Mouse (Mus musculus) stomach, embryonic 14.5 days (tissue): Measurements from ENCODE around the gene Scgb2b26. TPM values are rescaled to one million over a fixed set of nuclear protein-coding genes. Genes with fewer than 3 reads are reported as not detected.
"Not testable (repeated sequence)": the region's sequence is repeated elsewhere in the genome, so short reads cannot be mapped to it uniquely, and the experiment has no call there.

Experiments used
- ATAC-seq: fragments of 200-750 bp; cut with Nextera tagmentation; 2 replicates; pipeline ENCODE4 v1.8.0; 2017; ENCODE audit warnings: low read depth, moderate TSS enrichment; ENCODE audit not compliant: insufficient number of reproducible peaks, insufficient read depth, low FRiP score
- H3K27ac ChIP-seq: fragments of 300-500 bp; sonication (generic); 2 replicates; pipeline ENCODE4 v1.5.1; 2014; ENCODE audit warnings: mild to moderate bottlenecking, low read length, moderate library complexity, mixed read lengths
- H3K27me3 ChIP-seq: fragments of 300-500 bp; sonication (generic); 2 replicates; pipeline ENCODE4 v1.6.1; 2014; ENCODE audit warnings: low read length, control low read depth, mixed read lengths; ENCODE audit not compliant: control insufficient read depth, insufficient read depth
- H3K36me3 ChIP-seq: fragments of 300-500 bp; sonication (generic); 2 replicates; pipeline ENCODE4 v1.6.1; 2014; ENCODE audit warnings: mild to moderate bottlenecking, control low read depth, low read length, moderate library complexity, mixed read lengths; ENCODE audit not compliant: control insufficient read depth, insufficient read depth
- H3K4me1 ChIP-seq: fragments of 300-500 bp; sonication (generic); 2 replicates; pipeline ENCODE4 v1.6.1; 2014; ENCODE audit warnings: low read length, control low read depth, mixed read lengths; ENCODE audit not compliant: control insufficient read depth, insufficient read depth
- H3K4me2 ChIP-seq: fragments of 300-500 bp; sonication (generic); replicated peaks from 2 replicates; pipeline ENCODE4 v1.6.1; 2014; ENCODE audit warnings: low read depth, low read length, control low read depth
- H3K4me3 ChIP-seq: fragments of 300-500 bp; sonication (generic); 2 replicates; pipeline ENCODE4 v1.5.1; 2014; ENCODE audit warnings: low read depth, low read length, control low read depth
- H3K9ac ChIP-seq: fragments of 300-500 bp; sonication (generic); replicated peaks from 2 replicates; pipeline ENCODE4 v1.6.1; 2014; ENCODE audit warnings: low read depth, mild to moderate bottlenecking, control low read depth, low read length, moderate library complexity, mixed read lengths
- H3K9me3 ChIP-seq: fragments of 300-500 bp; sonication (generic); 2 replicates; pipeline ENCODE4 v1.6.1; 2016; ENCODE audit warnings: low read depth, low read length, control low read depth; ENCODE audit not compliant: control insufficient read depth
- WGBS: fragments of 180-500 bp; shearing (Covaris S2); extraction: QIAGEN DNeasy Blood & Tissue Kit; methylation state at CpG from one replicate; pipeline ENCODE4 v1.1.7; 2014; 5-methylcytosine and 5-hydroxymethylcytosine counted together
- polyA plus RNA-seq: library from polyadenylated mRNA; unstranded; fragments of >200 nt; fragmentation: Nextera tagmentation; extraction: Ambion mirVana; gene quantifications from 2 replicates; pipeline ENCODE4 v1.2.1, GENCODE M21; 2014

The Scgb2b26 gene
- not detected in 2 replicates for polyA plus RNA-seq

- no peaks in the 10 kb centered on the region for H3K36me3 ChIP-seq
- H3K4me2 ChIP-seq, result no peak within 1 kb of the TSS
- H3K4me3 ChIP-seq, result no peak within 1 kb of the TSS
- ATAC-seq, result no peak
- H3K27ac ChIP-seq, result no peak within 1 kb of the TSS
- no peaks in the 10 kb centered on the region; the same call in 1 of the 2 replicates for H3K9me3 ChIP-seq
- no peaks in the 10 kb centered on the region for H3K4me1 ChIP-seq
- H3K9ac ChIP-seq, result no peak within 1 kb of the TSS
- H3K27me3 ChIP-seq, result no peaks in the 10 kb centered on the region
- 79% methylated on average over 4 of the region's 4 CpGs for WGBS
Measured at GRCm38 (mm10) chr7:33944940-33945339, at the start of gene Scgb2b26. Gene Scgb2b26 (minus strand): TSS chr7:33945040.

DNA sequence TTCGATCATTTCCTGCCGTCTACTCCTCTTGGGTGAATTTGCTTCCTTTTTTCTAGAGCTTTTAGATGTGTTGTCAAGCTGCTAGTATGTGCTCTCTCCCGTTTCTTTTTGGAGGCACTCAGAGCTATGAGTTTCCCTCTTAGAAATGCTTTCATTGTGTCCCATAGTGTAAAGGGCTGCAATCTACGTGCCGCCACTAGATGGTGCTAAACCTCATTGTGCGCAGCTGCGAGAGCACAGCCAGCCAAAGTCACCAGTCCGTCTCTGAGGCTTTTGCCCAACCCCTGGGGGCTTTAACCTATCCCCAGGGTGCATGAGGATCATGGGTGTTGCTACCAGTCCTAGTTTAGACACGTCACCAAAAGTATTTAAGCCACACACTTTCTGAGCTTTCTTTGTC, 37.4 kb upstream of the Scgb2b26 start:
- H3K4me3 ChIP-seq, ATAC-seq, H3K4me2 ChIP-seq, H3K27me3 ChIP-seq, H3K4me1 ChIP-seq, H3K9me3 ChIP-seq, H3K9ac ChIP-seq, H3K27ac ChIP-seq, H3K36me3 ChIP-seq: not testable (repeated sequence)
- WGBS, result 28% methylated on average over 8 of the region's 9 CpGs

- no peak for ATAC-seq
- no peaks in the 10 kb centered on the region for H3K4me1 ChIP-seq
Measured at GRCm38 (mm10) chr7:33902982-33903381, 41.9 kb downstream of the Scgb2b26 start.

GRCm38 (mm10) chr7:33900803-33901202, 44.0 kb downstream of the Scgb2b26 start:
- Histone ChIP-seq H3K27me3 (no peaks in the 10 kb centered on the region), H3K9me3 (peaks cover 5% of the 10 kb centered on the region; the same call in 1 of the 2 replicates), H3K27ac (no peak overlapping the region), H3K4me3 (no peak overlapping the region), H3K9ac (no peak overlapping the region), H3K36me3 (no peaks in the 10 kb centered on the region), H3K4me1 (no peaks in the 10 kb centered on the region), H3K4me2 (no peak overlapping the region)
- ATAC-seq, result no peak
- 70% methylated on average over 2 of the region's 2 CpGs for WGBS

More at GRCm38 (mm10) chr7:33902982-33903381, 41.9 kb downstream of the Scgb2b26 start:
- Histone ChIP-seq H3K4me3 (no peak overlapping the region), H3K36me3 (no peaks in the 10 kb centered on the region), H3K4me2 (no peak overlapping the region), H3K9ac (no peak overlapping the region), H3K9me3 (peaks cover 5% of the 10 kb centered on the region; the same call in 1 of the 2 replicates), H3K27me3 (no peaks in the 10 kb centered on the region), H3K27ac (no peak overlapping the region)

DNA sequence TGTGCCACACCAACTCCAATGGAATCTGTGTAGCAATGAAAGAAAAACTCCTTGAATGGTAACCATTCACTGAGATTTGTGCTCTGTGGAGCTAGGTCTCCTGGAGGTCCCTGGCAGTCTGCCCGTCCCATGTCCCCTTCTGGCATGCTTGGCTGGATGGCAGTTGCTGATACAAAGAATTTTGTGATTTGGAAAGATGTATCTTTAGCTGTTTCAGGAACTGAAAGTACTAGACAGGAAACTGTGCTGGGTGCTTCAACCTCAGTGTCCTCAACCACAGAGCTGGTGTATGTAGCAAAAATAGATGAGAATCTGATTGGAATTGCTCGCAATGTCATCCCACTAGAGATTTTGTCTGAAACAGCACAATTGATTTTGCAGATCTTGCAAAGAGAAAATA, 44.8 kb downstream of the Scgb2b26 start:
- ATAC-seq, result no peak
- Histone ChIP-seq H3K9ac (no peak overlapping the region), H3K36me3 (no peaks in the 10 kb centered on the region), H3K27me3 (no peaks in the 10 kb centered on the region), H3K27ac (no peak overlapping the region), H3K4me2 (no peak overlapping the region), H3K9me3 (peaks cover 9% of the 10 kb centered on the region; the same call in 1 of the 2 replicates), H3K4me1 (no peaks in the 10 kb centered on the region), H3K4me3 (no peak overlapping the region)
- WGBS, result 56% methylated on average over 2 of the region's 2 CpGs

Other genes with a start within 250 kb of the Scgb2b26 start
- gene Scgb2b24, start 205.7 kb downstream of the Scgb2b26 start, polyA plus RNA-seq, result not detected in 2 replicates
- gene Scgb1b24, start 201.2 kb downstream of the Scgb2b26 start, polyA plus RNA-seq, result not detected in 2 replicates
- not detected in 2 replicates for gene Scgb2b27, start 68.9 kb upstream of the Scgb2b26 start, polyA plus RNA-seq
- gene Scgb1b27, start 76.4 kb upstream of the Scgb2b26 start, polyA plus RNA-seq, result not detected in 2 replicates
- gene Scgb1b30, start 150.4 kb upstream of the Scgb2b26 start, polyA plus RNA-seq, result not detected in 2 replicates
- gene Wtip, start 188.2 kb upstream of the Scgb2b26 start, polyA plus RNA-seq, result 7.1 TPM in 2 replicates
- gene Uba2, start 224.6 kb upstream of the Scgb2b26 start, polyA plus RNA-seq, result 193 and 196 TPM in 2 replicates